Mouse (Mus musculus): ENCODE results near the gene Crtac1. TPM values are rescaled to one million over a fixed set of nuclear protein-coding genes. Genes with fewer than 3 reads are reported as not detected.

Gene Crtac1
- polyA plus RNA-seq, 1 experiment from 2014 or later = 4.0 TPM

Small RNA genes within 50 kb of the gene (microRNA-seq; reads per million reads assigned to microRNA genes)
- gene Gm26339 (ENCODE audit: insufficient number of aligned reads) (not detected), gene Mir3085 (ENCODE audit: insufficient number of aligned reads) (not detected)

Other genes starting within 250 kb of the Crtac1 start
- 0.09 and 0.19 TPM in 2 replicates for gene Sfrp5, start 229.5 kb downstream of the Crtac1 start, polyA plus RNA-seq (2014; fragmentation: Nextera tagmentation; extraction: Ambion mirVana)
- 2.4 and 3.7 TPM in 2 replicates for gene Golga7b, start 184.2 kb downstream of the Crtac1 start, polyA plus RNA-seq (2014; fragmentation: Nextera tagmentation; extraction: Ambion mirVana)
- 23.2 and 25.7 TPM in 2 replicates for gene R3hcc1l, start 87.0 kb upstream of the Crtac1 start, polyA plus RNA-seq (2014; fragmentation: Nextera tagmentation; extraction: Ambion mirVana)
- gene Loxl4, start 181.0 kb upstream of the Crtac1 start, polyA plus RNA-seq (2014; fragmentation: Nextera tagmentation; extraction: Ambion mirVana) = 0.12 and 0.20 TPM in 2 replicates